Mouse (Mus musculus) layer of hippocampus, postnatal 25 days (tissue): Measurements from ENCODE around the gene Tmem256. TPM values are rescaled to one million over a fixed set of nuclear protein-coding genes. Genes with fewer than 3 reads are reported as not detected.

Experiments used
- DNase-seq, 2 experiments: peaks; one replicate each; pipeline ENCODE4 v3.0.0; 2022; ENCODE audit warnings: mixed read lengths in 2 of 2, low spot score in 1 of 2; ENCODE audit errors: extremely low spot score in 1 of 2
- microRNA-seq, 2 experiments: library from miRNA; unstranded; fragments of <30 nt; microRNA quantifications; one replicate each; pipeline ENCODE4 v1.2.0; 2021
- total RNA-seq, 2 experiments: library from RNA; stranded (reverse); gene quantifications; 2 replicates each; pipeline ENCODE4 v1.2.3; 2021

Gene Tmem256
- total RNA-seq, 2 experiments from 2014 or later, result 112 to 135 TPM

DNA sequence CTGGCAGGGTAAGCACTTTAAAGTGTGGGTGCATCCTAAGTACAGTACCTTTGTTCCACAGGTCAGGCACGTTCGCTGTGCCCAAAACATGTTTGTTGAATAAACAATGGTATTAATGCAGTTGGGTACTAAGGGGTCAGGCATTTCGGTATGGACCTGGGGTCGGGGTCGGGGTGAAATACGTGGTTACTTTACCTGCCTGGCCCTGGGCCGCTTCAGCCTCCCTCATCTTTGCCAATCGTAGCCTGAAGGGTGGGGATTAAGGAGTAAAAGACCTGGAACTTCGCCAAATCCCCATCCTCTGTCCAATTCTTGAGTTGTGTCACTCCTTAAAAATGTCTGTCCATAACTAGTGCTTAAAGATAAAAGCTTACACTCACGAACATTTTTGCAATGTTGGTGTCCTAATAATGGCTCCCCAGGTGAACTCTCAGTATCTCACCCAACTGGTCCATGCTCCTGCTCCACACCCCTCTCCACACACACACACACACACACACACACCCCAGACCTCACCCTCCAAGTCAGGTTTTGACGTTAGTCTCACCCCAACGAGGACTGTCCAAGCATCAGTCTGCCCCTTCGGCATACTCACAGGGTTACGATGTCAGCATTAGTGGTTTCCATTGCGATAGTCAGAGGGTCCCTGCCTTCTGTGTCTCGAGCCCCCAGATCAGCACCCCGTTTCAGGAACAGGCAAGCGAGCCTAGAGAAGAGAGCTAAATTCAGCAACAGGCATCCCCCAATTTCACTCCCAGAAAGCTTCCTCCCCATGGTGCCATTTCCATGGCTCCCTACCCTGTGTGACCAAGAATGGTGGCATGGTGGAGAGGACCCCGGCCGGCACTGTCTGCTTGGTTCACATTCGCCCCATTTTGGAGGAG is 43.7 kb downstream of the Tmem256 start:
- DNase-seq, result no peak

DNA sequence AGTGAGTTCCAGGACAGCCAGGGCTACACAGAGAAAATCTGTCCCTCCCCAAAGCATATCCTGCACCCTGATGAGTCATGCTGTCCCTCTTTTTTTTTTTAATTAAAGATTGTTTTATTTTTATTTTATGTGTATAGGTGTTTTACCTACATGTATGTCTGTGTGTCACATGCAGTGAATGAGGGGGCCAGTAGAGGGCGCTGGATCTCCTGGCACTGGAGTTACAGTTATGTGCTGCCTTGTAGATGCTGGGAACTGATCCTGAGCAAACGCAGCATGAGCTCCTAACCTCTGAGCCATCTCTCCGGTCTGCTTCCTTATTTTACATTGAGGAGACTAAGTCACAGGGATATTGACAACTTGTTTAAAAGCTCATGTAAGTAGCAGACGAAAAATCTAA is 44.8 kb downstream of the Tmem256 start:
- DNase-seq, result no peak

DNA sequence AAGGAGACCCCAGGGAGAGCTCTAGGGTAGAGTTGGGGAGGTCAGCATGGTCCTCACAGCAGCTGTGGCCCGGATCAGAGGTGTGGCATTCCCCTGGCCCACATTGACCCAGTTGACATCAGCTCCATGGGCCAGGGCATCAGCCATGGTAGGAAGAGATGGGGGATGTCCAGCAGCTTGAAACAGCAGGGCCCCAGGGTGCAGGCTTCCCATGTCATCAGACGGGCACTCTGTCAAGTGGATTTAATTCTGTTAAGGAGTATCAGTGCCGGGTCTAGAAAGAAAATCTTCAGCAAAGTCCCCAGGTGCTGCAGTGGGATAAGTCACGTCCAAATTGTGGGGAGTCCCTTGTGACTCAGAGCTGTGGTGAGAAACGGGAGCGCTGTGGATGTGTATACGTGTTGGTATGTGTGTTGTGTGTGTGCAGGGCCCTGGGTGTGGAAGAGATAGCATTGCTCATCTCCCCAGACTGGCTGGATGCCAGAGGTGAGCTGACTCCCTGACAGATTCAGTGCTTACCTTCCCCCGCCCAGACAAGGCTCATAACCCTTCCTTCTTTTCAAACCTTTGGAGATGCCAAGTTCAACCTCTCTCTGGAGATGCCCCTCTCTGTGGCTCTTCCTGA is 45.3 kb downstream of the Tmem256 start:
- no peak for DNase-seq

DNA sequence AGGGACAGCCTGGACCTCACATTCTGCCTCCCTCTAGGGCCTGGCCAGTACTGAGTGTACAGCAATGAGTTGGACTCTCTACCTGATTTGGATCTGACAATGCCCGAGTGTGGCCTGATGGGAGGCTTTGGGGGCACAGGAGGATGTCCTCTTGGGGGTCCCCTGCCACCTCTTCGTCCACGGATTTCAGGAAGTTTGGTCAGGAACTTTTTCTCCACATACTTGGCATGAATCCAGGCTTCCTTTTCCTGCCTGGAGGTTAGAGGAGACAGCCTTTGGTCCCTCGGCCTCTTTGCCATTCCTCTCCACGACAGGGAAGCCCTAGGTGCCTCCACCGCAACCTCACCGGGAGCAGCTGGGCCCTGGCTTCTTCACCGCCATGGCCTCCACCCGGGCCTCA is 45.9 kb downstream of the Tmem256 start:
- DNase-seq, result no peak

DNA sequence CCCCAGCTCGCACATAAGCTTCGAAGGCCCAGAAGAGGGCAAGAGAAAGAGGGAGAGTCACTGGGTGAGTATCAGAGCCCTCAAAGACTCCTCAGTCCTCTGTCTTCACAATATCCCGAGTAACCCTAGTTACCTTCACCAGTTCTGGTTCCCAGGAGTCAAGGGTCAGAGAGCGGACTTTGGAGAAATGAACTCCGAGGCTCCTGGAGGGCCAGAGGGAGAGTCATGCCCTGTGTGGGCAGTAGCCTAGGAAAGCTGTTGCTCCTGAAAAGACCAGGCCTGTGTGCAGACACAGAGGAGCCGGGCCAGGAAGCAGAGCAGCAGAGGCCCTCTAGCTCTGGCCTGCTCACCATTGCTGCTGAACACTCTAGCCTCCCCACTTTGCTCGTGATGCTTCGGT is 46.3 kb downstream of the Tmem256 start:
- DNase-seq, result no peak

DNA sequence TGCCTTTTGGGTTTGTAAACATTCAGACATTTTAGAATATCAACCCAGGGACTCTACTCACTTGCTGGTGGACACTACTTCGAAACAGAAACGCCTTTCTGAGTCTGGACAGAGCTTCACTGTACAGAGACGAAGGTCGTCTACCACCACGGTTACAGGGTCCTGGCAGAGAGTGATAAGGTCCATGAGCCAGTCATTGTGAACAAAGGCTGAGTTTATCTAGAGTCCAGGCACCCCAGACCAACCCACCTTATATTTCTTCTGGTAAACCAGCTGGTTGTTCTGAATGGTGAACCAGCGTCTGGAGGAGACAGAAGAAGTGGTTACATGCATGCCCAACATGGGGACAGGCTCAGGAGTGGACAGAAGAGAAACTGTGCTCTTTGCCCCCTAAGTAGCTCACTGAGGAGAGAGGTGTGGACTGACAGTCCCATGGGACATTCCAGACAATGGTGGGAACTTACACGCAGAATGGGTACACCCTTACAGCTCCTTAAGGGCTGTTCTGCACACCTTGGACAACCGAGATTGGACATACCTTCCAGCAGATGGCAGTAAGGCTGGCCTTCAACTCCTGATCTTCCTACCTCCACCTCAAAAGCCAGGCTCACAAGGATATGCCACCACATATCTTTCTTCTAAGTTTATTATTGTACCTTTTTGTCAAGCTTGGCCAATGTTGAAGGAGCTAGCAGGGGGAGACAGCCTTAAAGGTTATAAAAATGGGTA is 48.8 kb downstream of the Tmem256 start:
- DNase-seq, result no peak

Small RNA genes lying within 50 kb of the gene (microRNA-seq; reads per million reads assigned to microRNA genes)
- gene Mir6924, result 0 reads per million in 2 experiments

Other genes with a start within 250 kb of the Tmem256 start
- gene Atp1b2, start 232.6 kb upstream of the Tmem256 start, total RNA-seq, result 100 to 1,000 TPM; 394 to 472 TPM
- not detected for gene Shbg, start 220.6 kb upstream of the Tmem256 start, total RNA-seq
- 10 to 100 TPM; 15.5 to 15.8 TPM for gene Sat2, start 216.5 kb upstream of the Tmem256 start, total RNA-seq
- gene Fxr2, start 205.5 kb upstream of the Tmem256 start, total RNA-seq, result 100 to 1,000 TPM; 124 to 131 TPM
- gene Sox15, start 183.2 kb upstream of the Tmem256 start, total RNA-seq, result under 1 TPM in 1 of 2 experiments, not detected in 1; 0.59 TPM
- gene Mpdu1, start 175.9 kb upstream of the Tmem256 start, total RNA-seq, result 10 to 100 TPM; 61.1 to 63.9 TPM
- 10 to 100 TPM; 15.1 to 15.7 TPM for gene Cd68, start 172.4 kb upstream of the Tmem256 start, total RNA-seq
- 100 to 1,000 TPM; 369 to 381 TPM for gene Eif4a1, start 166.1 kb upstream of the Tmem256 start, total RNA-seq
- gene Senp3, start 156.4 kb upstream of the Tmem256 start, total RNA-seq, result 100 to 1,000 TPM in 1 of 2 experiments, 10 to 100 TPM in 1; 94.3 to 109 TPM
- 1 to 10 TPM; 1.2 to 1.3 TPM for gene Tnfsf13, start 152.7 kb upstream of the Tmem256 start, total RNA-seq
- 1 to 10 TPM; 7.3 to 8.6 TPM for gene Tnfsf12, start 142.7 kb upstream of the Tmem256 start, total RNA-seq
- gene Tnfsfm13, start 142.4 kb upstream of the Tmem256 start, total RNA-seq, result 1 to 10 TPM; 1.3 to 1.4 TPM
- gene Polr2a, start 79.9 kb upstream of the Tmem256 start, total RNA-seq, result 10 to 100 TPM; 58.6 to 69.5 TPM
- not detected for gene Slc35g3, start 76.5 kb upstream of the Tmem256 start, total RNA-seq
- gene Zbtb4, start 72.6 kb upstream of the Tmem256 start, total RNA-seq, result 100 to 1,000 TPM; 110 to 118 TPM
- gene Chrnb1, start 42.6 kb upstream of the Tmem256 start, total RNA-seq, result 1 to 10 TPM in 1 of 2 experiments, under 1 TPM in 1; 0.79 to 1.1 TPM
- gene Fgf11, start 36.7 kb upstream of the Tmem256 start, total RNA-seq, result 10 to 100 TPM; 28.3 to 33.3 TPM
- not detected for gene Tmem102, start 32.9 kb upstream of the Tmem256 start, total RNA-seq
- not detected for gene Gm39566, start 23.2 kb upstream of the Tmem256 start, total RNA-seq
- gene Spem2, start 20.0 kb upstream of the Tmem256 start, total RNA-seq, result not detected
- under 1 TPM; 0.34 to 0.73 TPM for gene Spem1, start 16.3 kb upstream of the Tmem256 start, total RNA-seq
- 100 to 1,000 TPM; 192 to 219 TPM for gene Nlgn2, start 730 bp upstream of the Tmem256 start, total RNA-seq
- 10 to 100 TPM; 16.5 to 19.0 TPM for gene Plscr3, start 7.9 kb downstream of the Tmem256 start, total RNA-seq
- not detected for gene Tnk1, start 20.2 kb downstream of the Tmem256 start, total RNA-seq
- gene Tmem95, start 39.5 kb downstream of the Tmem256 start, total RNA-seq, result not detected
- 1 to 10 TPM; 1.2 to 1.3 TPM for gene Kctd11, start 42.9 kb downstream of the Tmem256 start, total RNA-seq
- gene Acap1, start 57.0 kb downstream of the Tmem256 start, total RNA-seq, result under 1 TPM; 0.12 to 0.19 TPM
- gene 2810408A11Rik, start 62.5 kb downstream of the Tmem256 start, total RNA-seq, result 1 to 10 TPM in 1 of 2 experiments, under 1 TPM in 1; 0.62 to 1.8 TPM
- gene Neurl4, start 62.6 kb downstream of the Tmem256 start, total RNA-seq, result 100 to 1,000 TPM; 108 to 109 TPM
- gene Gps2, start 75.4 kb downstream of the Tmem256 start, total RNA-seq, result 10 to 100 TPM; 26.8 to 32.6 TPM
- gene Eif5a, start 83.4 kb downstream of the Tmem256 start, total RNA-seq, result 100 to 1,000 TPM; 426 to 481 TPM
- 10 to 100 TPM in 1 of 2 experiments, 1 to 10 TPM in 1; 7.3 to 11.1 TPM for gene Ybx2, start 97.3 kb downstream of the Tmem256 start, total RNA-seq
- gene Slc2a4, start 109.7 kb downstream of the Tmem256 start, total RNA-seq, result 1 to 10 TPM; 2.2 to 4.0 TPM
- not detected for gene Cldn7, start 126.3 kb downstream of the Tmem256 start, total RNA-seq
- gene Ctdnep1, start 142.6 kb downstream of the Tmem256 start, total RNA-seq, result 100 to 1,000 TPM; 107 to 116 TPM
- gene Elp5, start 144.0 kb downstream of the Tmem256 start, total RNA-seq, result 10 to 100 TPM; 77.1 to 82.2 TPM
- gene Gabarap, start 152.6 kb downstream of the Tmem256 start, total RNA-seq, result 100 to 1,000 TPM; 229 to 258 TPM
- 10 to 100 TPM; 41.4 to 46.9 TPM for gene Phf23, start 157.3 kb downstream of the Tmem256 start, total RNA-seq
- 10 to 100 TPM; 31.2 to 37.8 TPM for gene Dvl2, start 162.1 kb downstream of the Tmem256 start, total RNA-seq
- 10 to 100 TPM; 56.9 to 62.4 TPM for gene Acadvl, start 176.9 kb downstream of the Tmem256 start, total RNA-seq
- 100 to 1,000 TPM; 857 to 887 TPM for gene Dlg4, start 178.4 kb downstream of the Tmem256 start, total RNA-seq
- under 1 TPM; 0.73 to 0.74 TPM for gene Asgr1, start 215.6 kb downstream of the Tmem256 start, total RNA-seq